Mouse (Mus musculus): ENCODE measurements around the gene Fbxo48.

GRCm38 (mm10) chr11:17000353-17001334, 49.5 kb downstream of the Fbxo48 start:
- TF ChIP-seq CTCF (IDR thresholded peaks at IDR 0.05) (no peak), POLR2A (IDR thresholded peaks at IDR 0.05; ENCODE audit: insufficient read depth, low read depth, low read length) (no peak), EP300 (IDR thresholded peaks at IDR 0.05; ENCODE audit: insufficient read depth, low read depth, low read length) (no peak)

Data from heart, adult 2 months (tissue).